Mouse (Mus musculus) myocyte (in vitro differentiated cells): ENCODE data around the gene Ccdc122. TPM values are rescaled to one million over a fixed set of nuclear protein-coding genes. Genes with fewer than 3 reads are reported as not detected.
"Not testable (repeated sequence)": the region's sequence is repeated elsewhere in the genome, so short reads cannot be mapped to it uniquely, and the experiment has no call there.

Source experiments
- H3K27me3 ChIP-seq: one replicate; pipeline ENCODE4 v1.6.1; 2011; ENCODE audit not compliant: control insufficient read depth, insufficient read depth, insufficient read length
- H3K36me3 ChIP-seq: one replicate; pipeline ENCODE4 v1.6.1; 2011; ENCODE audit not compliant: control insufficient read depth, insufficient read depth
- H3K4me2 ChIP-seq: one replicate; pipeline ENCODE4 v1.6.1; 2011; ENCODE audit warnings: low read depth, control low read depth
- H3K4me3 ChIP-seq: one replicate; pipeline ENCODE4 v1.5.1; 2011; ENCODE audit warnings: mild to moderate bottlenecking, control low read depth, moderate library complexity
- H3K79me2 ChIP-seq: one replicate; pipeline ENCODE4 v1.6.1; 2011; ENCODE audit not compliant: control insufficient read depth, insufficient read depth
- H3ac ChIP-seq: one replicate; pipeline ENCODE4 v1.6.1; 2011; ENCODE audit not compliant: control insufficient read depth, insufficient read length
- CEBPB ChIP-seq: IDR thresholded peaks from 2 replicates; pipeline ENCODE4 v1.6.1; 2011; ENCODE audit warnings: mild to moderate bottlenecking, moderate library complexity; ENCODE audit not compliant: poor library complexity, insufficient read depth, severe bottlenecking
- E2F4 ChIP-seq: IDR thresholded peaks from one replicate; pipeline ENCODE4 v1.6.1; 2011; ENCODE audit warnings: mild to moderate bottlenecking, control low read depth, moderate library complexity; ENCODE audit not compliant: insufficient read depth
- MAX ChIP-seq: IDR thresholded peaks from one replicate; pipeline ENCODE4 v1.6.1; 2011; ENCODE audit warnings: low read depth, mild to moderate bottlenecking, control low read depth
- MYOD1 ChIP-seq, 3 experiments: IDR thresholded peaks; one replicate each; pipeline ENCODE4 v1.6.1; 2011; ENCODE audit warnings: control low read depth in 2 of 3, low read depth in 2 of 3, mild to moderate bottlenecking in 2 of 3, moderate library complexity in 1 of 3; ENCODE audit not compliant: insufficient read length in 2 of 3, control insufficient read depth in 1 of 3
- MYOG ChIP-seq, 3 experiments: IDR thresholded peaks; one replicate each; pipeline ENCODE4 v1.6.1; 2011; ENCODE audit warnings: control low read depth in 2 of 3, low read depth in 2 of 3, mild to moderate bottlenecking in 2 of 3; ENCODE audit not compliant: insufficient read length in 2 of 3, control insufficient read depth in 1 of 3, insufficient read depth in 1 of 3
- POLR2A ChIP-seq: IDR thresholded peaks from one replicate; pipeline ENCODE4 v1.6.1; 2011; ENCODE audit warnings: low read depth, mild to moderate bottlenecking, control low read depth, moderate library complexity; ENCODE audit not compliant: insufficient read length
- POLR2AphosphoS2 ChIP-seq: IDR thresholded peaks from one replicate; pipeline ENCODE4 v1.6.1; 2011; ENCODE audit warnings: low read depth, control low read depth; ENCODE audit not compliant: insufficient read length
- REST ChIP-seq: IDR thresholded peaks from one replicate; pipeline ENCODE4 v1.6.1; 2011; ENCODE audit warnings: mild to moderate bottlenecking, control low read depth, moderate library complexity; ENCODE audit not compliant: insufficient read depth, insufficient read length
- SRF ChIP-seq: IDR thresholded peaks from one replicate; pipeline ENCODE4 v1.6.1; 2011; ENCODE audit warnings: low read depth; ENCODE audit not compliant: control insufficient read depth, insufficient read length
- TCF12 ChIP-seq: IDR thresholded peaks from one replicate; pipeline ENCODE4 v1.6.1; 2011; ENCODE audit warnings: mild to moderate bottlenecking, control low read depth; ENCODE audit not compliant: poor library complexity, insufficient read depth, severe bottlenecking
- TCF3 ChIP-seq: IDR thresholded peaks from one replicate; pipeline ENCODE4 v1.6.1; 2011; ENCODE audit warnings: low read depth, control low read depth; ENCODE audit not compliant: insufficient read length
- USF1 ChIP-seq: IDR thresholded peaks from one replicate; pipeline ENCODE4 v1.6.1; 2011; ENCODE audit warnings: low read depth, mild to moderate bottlenecking, control low read depth, moderate library complexity
- polyA plus RNA-seq: library from polyadenylated mRNA; unstranded; fragments of >200 nt; fragmentation: generic; extraction: Trizol; gene quantifications from one replicate; pipeline ENCODE4 v1.2.1, GENCODE M21; 2012; ENCODE audit warnings: missing spikeins

The Ccdc122 gene
- polyA plus RNA-seq, result 4.1 TPM

DNA sequence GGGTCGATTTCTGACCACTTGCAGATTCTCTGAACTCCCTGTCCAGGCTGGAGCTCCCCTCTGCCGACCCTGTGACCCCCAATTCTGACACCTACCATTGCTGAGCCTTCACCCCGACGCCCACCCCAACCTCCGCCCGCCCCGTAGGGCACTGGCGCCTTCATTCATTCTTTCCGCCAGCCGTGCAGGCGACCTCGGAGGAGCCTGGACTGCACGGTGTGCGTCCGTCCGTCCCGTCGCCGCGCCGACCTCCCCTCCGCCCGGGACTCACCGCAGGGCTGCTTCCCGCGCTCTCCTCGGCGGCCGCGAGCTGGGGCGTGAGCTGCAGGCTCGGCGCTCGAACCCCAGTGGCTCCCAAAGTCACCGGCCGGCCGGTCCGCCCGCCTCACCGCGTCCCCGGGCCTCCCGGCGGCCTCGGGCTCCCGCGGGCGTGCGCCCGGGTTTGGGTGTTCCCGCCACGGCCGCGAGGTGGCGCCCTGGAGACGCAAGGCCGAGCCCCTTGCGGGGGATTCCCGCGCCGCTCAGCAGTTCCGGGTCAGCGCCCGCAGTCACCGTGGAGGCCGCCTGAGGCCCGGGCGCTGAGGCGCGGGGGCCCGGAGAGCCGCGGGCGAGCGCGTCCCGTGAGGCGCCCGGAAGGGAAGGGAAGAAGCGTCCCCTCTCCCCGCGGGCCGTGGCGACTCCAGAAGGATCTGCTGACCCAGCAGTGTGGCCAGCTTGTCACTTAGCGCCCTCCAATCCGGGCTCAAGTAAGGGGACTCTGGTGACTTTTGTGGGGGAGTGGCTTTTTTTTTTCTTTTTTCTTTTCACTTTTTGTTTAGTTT lies at the start of gene Ccdc122, which contains the start of gene Lacc1:
Gene Ccdc122 (plus strand): TSS at position 547 of the 821 bp plus-strand sequence.
Gene Lacc1 (minus strand): TSS at position 679 of the 821 bp plus-strand sequence.
- Histone ChIP-seq H3K27me3 (no peaks in the 10 kb centered on the region), H3K4me2 (peak within 1 kb of the TSS; percentile 83), H3K79me2 (no peaks in the 10 kb centered on the region), H3K36me3 (peaks cover under 1% of the 10 kb centered on the region), H3ac (peak within 1 kb of the TSS; percentile 98), H3K4me3 (peak within 1 kb of the TSS; percentile 36)
- TF ChIP-seq MAX (no peak), TCF12 (no peak), MYOD1 (IDR thresholded peaks at IDR 0.05; ENCODE audit: control insufficient read depth in 1 of 3, insufficient read length in 2 of 3, low read depth in 2 of 3) (peak in 1 of 3 experiments; percentile 19), TCF3 (no peak), USF1 (no peak), POLR2AphosphoS2 (no peak), MYOG (IDR thresholded peaks at IDR 0.05; ENCODE audit: control insufficient read depth in 1 of 3, insufficient read depth in 1 of 3, insufficient read length in 2 of 3, low read depth in 2 of 3) (peak in 1 of 3 experiments; percentile 23), POLR2A (peak; percentile 51), SRF (no peak), REST (no peak), CEBPB (no peak), E2F4 (peak; percentile 60)

DNA sequence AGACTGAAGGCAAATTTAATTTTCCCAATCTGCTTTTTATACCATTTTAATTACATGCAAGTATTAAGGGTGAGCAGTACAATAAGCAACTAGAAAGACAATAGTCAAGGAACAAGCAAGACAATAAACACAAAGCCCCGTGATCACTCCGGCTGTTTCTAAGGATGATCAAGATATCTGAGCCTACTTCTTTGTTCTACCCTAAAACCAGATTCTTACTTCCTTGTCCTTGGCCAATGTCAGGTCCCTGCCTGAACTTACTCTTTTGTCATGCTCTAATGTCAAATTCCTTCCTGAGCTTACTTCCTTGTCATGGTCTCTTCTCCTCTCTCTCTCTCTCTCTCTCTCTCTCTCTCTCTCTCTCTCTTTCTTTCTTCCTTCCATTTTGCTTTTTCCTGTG lies 46.2 kb upstream of the Ccdc122 start:
- not testable (repeated sequence) for H3K4me3 ChIP-seq, H3K4me2 ChIP-seq, H3ac ChIP-seq, H3K36me3 ChIP-seq, H3K79me2 ChIP-seq, H3K27me3 ChIP-seq

DNA sequence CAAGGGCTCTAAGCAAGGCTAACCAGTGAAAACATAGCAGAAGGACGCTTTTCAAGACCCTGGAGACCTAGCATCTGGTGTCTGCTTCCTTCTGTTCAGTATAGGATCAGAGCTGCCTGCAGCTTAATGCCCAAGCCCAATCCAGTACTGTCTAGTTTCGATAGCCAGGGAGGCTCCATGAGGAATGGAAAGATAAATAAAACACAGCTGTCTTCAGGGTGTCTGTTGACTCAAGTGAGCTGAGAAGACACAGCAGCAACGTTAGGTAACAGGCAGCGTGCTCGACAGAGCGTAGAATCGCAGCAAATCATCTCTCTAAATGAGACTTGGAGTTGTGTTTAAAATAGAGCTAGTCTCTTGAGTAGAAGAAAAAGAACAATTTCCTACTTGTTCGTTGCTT lies 31.8 kb upstream of the Ccdc122 start:
- Histone ChIP-seq H3K4me3 (no peak overlapping the region), H3ac (no peak overlapping the region), H3K36me3 (no peaks in the 10 kb centered on the region), H3K79me2 (no peaks in the 10 kb centered on the region), H3K4me2 (no peak overlapping the region), H3K27me3 (no peaks in the 10 kb centered on the region)
- TF ChIP-seq USF1 (no peak), TCF3 (no peak), REST (no peak), SRF (no peak), MYOD1 (IDR thresholded peaks at IDR 0.05; ENCODE audit: control insufficient read depth in 1 of 3, insufficient read length in 2 of 3, low read depth in 2 of 3) (no peak), E2F4 (no peak), POLR2A (no peak), MYOG (IDR thresholded peaks at IDR 0.05; ENCODE audit: control insufficient read depth in 1 of 3, insufficient read depth in 1 of 3, insufficient read length in 2 of 3, low read depth in 2 of 3) (no peak), POLR2AphosphoS2 (no peak), TCF12 (no peak)

DNA sequence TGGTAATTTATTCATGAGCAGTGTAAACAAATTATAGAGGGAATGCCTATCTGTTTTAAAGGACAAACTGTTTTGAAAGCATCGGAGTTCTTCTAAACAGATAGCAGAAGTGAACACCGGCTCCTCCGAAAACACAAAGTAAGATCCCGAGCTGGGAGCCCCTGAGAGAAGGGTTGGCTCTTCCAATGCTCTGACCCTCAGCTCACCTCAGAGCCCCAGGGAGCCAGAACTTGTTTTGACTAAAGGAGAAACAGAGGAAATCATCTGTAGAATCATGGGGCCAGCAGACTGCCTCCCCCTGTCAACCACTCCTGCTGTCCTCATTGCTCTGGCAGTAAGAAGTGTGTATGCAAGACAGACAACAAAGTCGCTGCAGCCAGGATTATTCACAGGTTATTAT lies 31.0 kb upstream of the Ccdc122 start:
- no peak overlapping the region for H3K4me2 ChIP-seq
- no peak for TF ChIP-seq MYOG (IDR thresholded peaks at IDR 0.05; ENCODE audit: control insufficient read depth in 1 of 3, insufficient read depth in 1 of 3, insufficient read length in 2 of 3, low read depth in 2 of 3)
- no peak for TF ChIP-seq TCF12
- TF ChIP-seq MYOD1 (IDR thresholded peaks at IDR 0.05; ENCODE audit: control insufficient read depth in 1 of 3, insufficient read length in 2 of 3, low read depth in 2 of 3), result no peak
- TF ChIP-seq POLR2AphosphoS2, result no peak
- no peak for TF ChIP-seq MAX
- no peak for TF ChIP-seq E2F4
- H3K27me3 ChIP-seq, result no peaks in the 10 kb centered on the region
- H3K36me3 ChIP-seq, result no peaks in the 10 kb centered on the region
- no peaks in the 10 kb centered on the region for H3K79me2 ChIP-seq
- H3ac ChIP-seq, result no peak overlapping the region
- no peak overlapping the region for H3K4me3 ChIP-seq

DNA sequence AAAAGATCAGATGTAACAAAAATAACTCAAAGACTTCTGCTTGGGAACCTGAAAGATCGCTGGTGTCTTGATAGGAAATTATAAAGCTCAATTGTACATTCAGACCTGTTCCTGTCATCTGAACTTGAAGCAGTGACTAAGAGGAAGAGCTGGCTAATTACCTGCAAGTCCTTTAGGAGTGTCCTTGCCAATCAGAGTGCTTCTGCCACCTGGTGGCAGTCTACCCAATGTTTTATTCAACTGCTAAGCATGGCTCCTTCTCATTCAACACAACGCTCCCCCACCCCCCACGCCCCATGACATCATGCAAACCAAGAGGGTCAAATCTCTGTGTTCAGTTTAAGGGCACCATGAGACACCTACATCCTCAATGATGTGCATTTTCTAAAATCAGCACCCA lies 28.3 kb upstream of the Ccdc122 start:
- no peaks in the 10 kb centered on the region for H3K79me2 ChIP-seq

More for the DNA sequence above, 28.3 kb upstream of the Ccdc122 start:
- TF ChIP-seq MYOD1 (IDR thresholded peaks at IDR 0.05; ENCODE audit: control insufficient read depth in 1 of 3, insufficient read length in 2 of 3, low read depth in 2 of 3) (no peak), CEBPB (no peak), SRF (no peak), TCF3 (no peak), POLR2A (no peak), REST (no peak), E2F4 (no peak)
- Histone ChIP-seq H3ac (no peak overlapping the region), H3K4me2 (no peak overlapping the region), H3K27me3 (no peaks in the 10 kb centered on the region), H3K4me3 (no peak overlapping the region), H3K36me3 (no peaks in the 10 kb centered on the region)
